Mouse (Mus musculus): ENCODE measurements around the gene Tsr2.

The Tsr2 gene

DNA sequence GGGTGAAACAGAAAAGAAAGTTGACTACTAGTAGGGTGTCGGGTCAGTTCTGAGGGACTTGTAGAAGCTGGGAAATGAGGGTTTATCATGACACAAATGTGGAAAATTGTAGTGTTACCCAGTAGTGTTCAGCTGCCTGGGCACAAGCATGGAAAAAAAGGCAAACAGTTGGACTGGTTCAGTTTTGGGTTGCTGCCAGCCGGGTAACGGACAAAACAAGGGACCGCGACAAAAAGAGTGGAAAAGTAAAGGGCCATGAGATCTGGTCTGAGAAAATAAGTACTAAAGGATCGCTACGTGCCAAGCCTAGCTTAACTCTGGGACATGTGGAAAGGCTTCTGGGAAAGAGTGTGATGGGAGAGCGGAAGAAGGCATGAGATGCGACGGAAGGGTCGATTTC lies 50.0 kb downstream of the Tsr2 start:
- no peak for DNase-seq (ENCODE audit: low spot score)

DNA sequence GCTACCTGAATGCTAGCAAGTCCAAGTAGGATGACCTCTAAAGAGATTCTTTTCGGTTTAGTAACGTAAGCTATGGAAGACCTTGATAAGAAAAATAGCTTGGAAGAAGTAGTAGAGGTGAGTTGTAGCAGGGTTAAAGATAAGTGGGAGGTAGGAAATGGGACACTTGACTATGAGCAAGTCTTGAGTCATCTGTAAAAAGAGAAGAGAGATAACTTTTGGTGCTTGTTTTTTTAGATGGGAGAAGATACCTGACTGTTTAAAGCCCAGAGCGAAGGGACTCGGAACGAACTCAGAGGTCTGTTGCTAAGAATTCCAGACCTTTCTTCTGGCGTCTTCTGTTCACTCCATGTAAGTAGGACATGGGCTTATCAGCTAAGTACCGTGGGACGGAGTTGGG lies 50.5 kb downstream of the Tsr2 start, which contains the start of gene Fgd1:
Gene Fgd1, plus strand, starts transcription at position 301 of the 400 bp plus-strand sequence.
- DNase-seq (ENCODE audit: low spot score) = no peak

DNA sequence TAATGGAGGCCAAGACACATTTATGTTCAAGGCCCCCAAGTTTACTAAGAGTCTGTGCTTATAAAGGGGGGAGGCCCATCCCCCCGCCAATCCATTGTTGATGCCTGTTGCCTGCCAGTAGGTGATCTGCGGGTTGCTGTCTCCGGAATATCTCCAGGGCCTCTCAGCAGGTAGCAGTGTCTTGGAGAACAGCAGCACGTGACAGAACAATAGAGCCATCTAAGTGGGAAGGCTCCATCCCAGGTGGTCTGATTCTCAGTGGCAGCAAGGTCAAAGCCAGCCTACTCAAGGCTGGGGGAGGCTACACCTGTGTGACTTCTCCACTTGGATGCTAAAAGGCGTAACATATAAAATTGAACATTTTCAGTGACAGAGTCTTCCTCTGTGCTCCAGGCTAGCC lies 55.1 kb downstream of the Tsr2 start:
- no peak for DNase-seq (ENCODE audit: low spot score)
